Mouse (Mus musculus) limb, embryonic 11.5 days (tissue): ENCODE data around the gene Anapc2. TPM values are rescaled to one million over a fixed set of nuclear protein-coding genes. Genes with fewer than 3 reads are reported as not detected.

Source experiments
- ATAC-seq: fragments of 200-750 bp; cut with Nextera tagmentation; 2 replicates; pipeline ENCODE4 v1.8.0; 2017; ENCODE audit warnings: low read depth; ENCODE audit not compliant: insufficient number of reproducible peaks, low FRiP score, low TSS enrichment
- DNase-seq: peaks from one replicate; pipeline ENCODE4 v3.0.0-alpha.2; 2015; ENCODE audit warnings: low spot score
- H3K27ac ChIP-seq: fragments of 300-500 bp; sonication (generic); replicated peaks from 2 replicates; pipeline ENCODE4 v1.5.1; 2014; ENCODE audit warnings: low read depth, mild to moderate bottlenecking, low read length
- H3K27me3 ChIP-seq: fragments of 300-500 bp; sonication (generic); 2 replicates; pipeline ENCODE4 v1.6.1; 2014; ENCODE audit warnings: mild to moderate bottlenecking, low read length, mixed read lengths; ENCODE audit not compliant: control insufficient read depth, insufficient read depth
- H3K36me3 ChIP-seq: fragments of 300-500 bp; sonication (generic); 2 replicates; pipeline ENCODE4 v1.6.1; 2014; ENCODE audit warnings: mild to moderate bottlenecking, low read length, moderate library complexity, mixed read lengths; ENCODE audit not compliant: control insufficient read depth, insufficient read depth
- H3K4me1 ChIP-seq: fragments of 300-500 bp; sonication (generic); 2 replicates; pipeline ENCODE4 v1.6.1; 2014; ENCODE audit warnings: low read length, mixed read lengths; ENCODE audit not compliant: control insufficient read depth, insufficient read depth
- H3K4me2 ChIP-seq: fragments of 300-500 bp; sonication (generic); 2 replicates; pipeline ENCODE4 v1.6.1; 2014; ENCODE audit warnings: low read depth, mild to moderate bottlenecking, moderate library complexity; ENCODE audit not compliant: severe bottlenecking
- H3K4me3 ChIP-seq: fragments of 300-500 bp; sonication (generic); 2 replicates; pipeline ENCODE4 v1.5.1; 2014; ENCODE audit warnings: low read depth, low read length
- H3K9ac ChIP-seq: fragments of 300-500 bp; sonication (generic); 2 replicates; pipeline ENCODE4 v1.6.1; 2014; ENCODE audit warnings: mild to moderate bottlenecking, low read length
- H3K9me3 ChIP-seq: fragments of 300-500 bp; sonication (generic); 2 replicates; pipeline ENCODE4 v1.6.1; 2016; ENCODE audit warnings: low read length; ENCODE audit not compliant: control insufficient read depth
- WGBS: fragments of 180-500 bp; shearing (Covaris S2); extraction: QIAGEN DNeasy Blood & Tissue Kit; methylation state at CpG from one replicate; pipeline ENCODE4 v1.1.7; 2014; 5-methylcytosine and 5-hydroxymethylcytosine counted together
- polyA plus RNA-seq: library from polyadenylated mRNA; unstranded; fragments of >200 nt; fragmentation: Nextera tagmentation; extraction: Ambion mirVana; gene quantifications from 2 replicates; pipeline ENCODE4 v1.2.1, GENCODE M21; 2014

Gene Anapc2
- polyA plus RNA-seq, 1 experiment from 2014 or later, result 120 TPM

- ATAC-seq (no peak), DNase-seq (no peak)
- 45% methylated on average over 11 of the region's 12 CpGs for WGBS
- H3K9ac ChIP-seq, result no peak overlapping the region
- peak overlapping the region; percentile 99 for H3K4me2 ChIP-seq
- H3K36me3 ChIP-seq, result no peaks in the 10 kb centered on the region
- no peak overlapping the region for H3K27ac ChIP-seq
- H3K4me1 ChIP-seq, result peaks cover 9% of the 10 kb centered on the region
- H3K27me3 ChIP-seq, result peaks cover 19% of the 10 kb centered on the region
- peak overlapping the region; percentile 74 for H3K4me3 ChIP-seq
- H3K9me3 ChIP-seq, result no peaks in the 10 kb centered on the region
Measured at GRCm38 (mm10) chr2:25261870-25262269, 10.4 kb upstream of the Anapc2 start.

- H3K9me3 ChIP-seq, result no peaks in the 10 kb centered on the region
- H3K36me3 ChIP-seq, result no peaks in the 10 kb centered on the region
- H3K27ac ChIP-seq, result no peak within 1 kb of the TSS
- DNase-seq (peak; percentile 94), ATAC-seq (peak; percentile 99)
- peak within 1 kb of the TSS; percentile 58 for H3K9ac ChIP-seq
- peaks cover 9% of the 10 kb centered on the region for H3K4me1 ChIP-seq
- H3K4me3 ChIP-seq, result peak within 1 kb of the TSS; percentile 74
- H3K27me3 ChIP-seq, result peaks cover 19% of the 10 kb centered on the region
- H3K4me2 ChIP-seq, result peak within 1 kb of the TSS; percentile 99
- under 1% methylated on average over 39 of the region's 39 CpGs for WGBS
Measured at GRCm38 (mm10) chr2:25262291-25262767, 9.9 kb upstream of the Anapc2 start, which contains the start of gene Tprn. Gene Tprn (plus strand): TSS chr2:25262618.

- peak; percentile 29; the same call in 1 of the 2 replicates for ATAC-seq
- no peak overlapping the region for H3K27ac ChIP-seq
- whole genome bisulfite sequencing, result under 1% methylated on average over 77 of the region's 82 CpGs
Measured at GRCm38 (mm10) chr2:25262795-25263622, 9.3 kb upstream of the Anapc2 start.

GRCm38 (mm10) chr2:25263623-25264285 lies 8.5 kb upstream of the Anapc2 start:
- Histone ChIP-seq H3K4me3 (peak overlapping the region; percentile 74), H3K4me1 (peaks cover 9% of the 10 kb centered on the region), H3K27me3 (peaks cover 19% of the 10 kb centered on the region), H3K4me2 (peak overlapping the region; percentile 99), H3K9ac (peak overlapping the region; percentile 58), H3K27ac (no peak overlapping the region), H3K9me3 (no peaks in the 10 kb centered on the region), H3K36me3 (no peaks in the 10 kb centered on the region; the same call in 1 of the 2 replicates)
- DNase-seq (no peak), ATAC-seq (no peak)
- 21% methylated on average over 12 of the region's 12 CpGs for WGBS

More at GRCm38 (mm10) chr2:25262795-25263622, 9.3 kb upstream of the Anapc2 start:
- Histone ChIP-seq H3K4me3 (peak overlapping the region; percentile 74), H3K4me2 (peak overlapping the region; percentile 99), H3K4me1 (peaks cover 9% of the 10 kb centered on the region), H3K9me3 (no peaks in the 10 kb centered on the region), H3K9ac (peak overlapping the region; percentile 58), H3K36me3 (no peaks in the 10 kb centered on the region), H3K27me3 (peaks cover 19% of the 10 kb centered on the region)
- DNase-seq, result peak; percentile 63

- H3K4me1 ChIP-seq, result peaks cover 9% of the 10 kb centered on the region
- H3K36me3 ChIP-seq, result peaks cover 2% of the 10 kb centered on the region; the same call in 1 of the 2 replicates
- H3K4me3 ChIP-seq, result no peak overlapping the region
- H3K27me3 ChIP-seq, result peaks cover 19% of the 10 kb centered on the region
- no peak overlapping the region for H3K4me2 ChIP-seq
- no peak overlapping the region for H3K9ac ChIP-seq
- H3K9me3 ChIP-seq, result no peaks in the 10 kb centered on the region
- ATAC-seq, result no peak
- no peak for DNase-seq
- 75% methylated on average over 5 of the region's 5 CpGs for WGBS
- no peak overlapping the region for H3K27ac ChIP-seq
Measured at GRCm38 (mm10) chr2:25264286-25264660, 8.0 kb upstream of the Anapc2 start.

GRCm38 (mm10) chr2:25264851-25265250 lies 7.4 kb upstream of the Anapc2 start:
- DNase-seq (no peak), ATAC-seq (no peak)
- Histone ChIP-seq H3K9ac (no peak overlapping the region), H3K4me1 (peaks cover 9% of the 10 kb centered on the region), H3K27ac (no peak overlapping the region), H3K9me3 (no peaks in the 10 kb centered on the region), H3K4me2 (no peak overlapping the region), H3K27me3 (peaks cover 19% of the 10 kb centered on the region), H3K4me3 (no peak overlapping the region), H3K36me3 (peaks cover 2% of the 10 kb centered on the region; the same call in 1 of the 2 replicates)
- WGBS, result 75% methylated on average over 3 of the region's 3 CpGs

- Histone ChIP-seq H3K4me2 (no peak overlapping the region; the same call in 1 of the 2 replicates), H3K9me3 (no peaks in the 10 kb centered on the region), H3K9ac (0 out of 2 replicates have a peak overlapping the region, but pooled peaks have one; percentile 22), H3K36me3 (peaks cover 2% of the 10 kb centered on the region; the same call in 1 of the 2 replicates), H3K4me1 (peaks cover 13% of the 10 kb centered on the region), H3K27ac (no peak overlapping the region), H3K4me3 (no peak overlapping the region), H3K27me3 (peaks cover 19% of the 10 kb centered on the region)
- ATAC-seq (no peak), DNase-seq (no peak)
- WGBS, result 65% methylated on average over 6 of the region's 6 CpGs
Measured at GRCm38 (mm10) chr2:25265897-25266656, 6.2 kb upstream of the Anapc2 start.

GRCm38 (mm10) chr2:25266720-25267119 lies 5.6 kb upstream of the Anapc2 start:
- no peak overlapping the region for H3K27ac ChIP-seq
- DNase-seq, result no peak
- H3K9me3 ChIP-seq, result no peaks in the 10 kb centered on the region
- WGBS, result 64% methylated on average over 2 of the region's 2 CpGs
- H3K4me2 ChIP-seq, result no peak overlapping the region
- H3K9ac ChIP-seq, result no peak overlapping the region
- peaks cover 19% of the 10 kb centered on the region for H3K27me3 ChIP-seq
- peaks cover 18% of the 10 kb centered on the region for H3K4me1 ChIP-seq
- ATAC-seq, result no peak
- H3K4me3 ChIP-seq, result no peak overlapping the region
- H3K36me3 ChIP-seq, result peaks cover 2% of the 10 kb centered on the region; the same call in 1 of the 2 replicates
